Mouse (Mus musculus): ENCODE data around the gene Shbg.

Gene Shbg

GRCm38 (mm10) chr11:69601768-69602167, 15.9 kb downstream of the Shbg start:
- no peak for DNase-seq (ENCODE audit: low read depth, low spot score)

- no peak for DNase-seq (ENCODE audit: low read depth, low spot score)
These were observed 17.6 kb downstream of the Shbg start for GRCm38 (mm10) chr11:69600098-69600497.

GRCm38 (mm10) chr11:69599436-69599835, 18.3 kb downstream of the Shbg start:
- no peak for DNase-seq (ENCODE audit: low read depth, low spot score)

- DNase-seq (ENCODE audit: low read depth, low spot score): no peak
These were observed 22.9 kb downstream of the Shbg start for GRCm38 (mm10) chr11:69594853-69595252.

- DNase-seq (ENCODE audit: low read depth, low spot score): no peak
These were observed 24.9 kb downstream of the Shbg start for GRCm38 (mm10) chr11:69592799-69593198.

GRCm38 (mm10) chr11:69591899-69592637, 25.6 kb downstream of the Shbg start:
- DNase-seq (ENCODE audit: low read depth, low spot score): no peak

GRCm38 (mm10) chr11:69591424-69591823, 26.3 kb downstream of the Shbg start:
- DNase-seq (ENCODE audit: low read depth, low spot score): no peak

- DNase-seq (ENCODE audit: low read depth, low spot score): no peak
These were observed 27.1 kb downstream of the Shbg start for GRCm38 (mm10) chr11:69590622-69591021.

GRCm38 (mm10) chr11:69589207-69589834, 28.4 kb downstream of the Shbg start:
- no peak for DNase-seq (ENCODE audit: low read depth, low spot score)

- no peak for DNase-seq (ENCODE audit: low read depth, low spot score)
These were observed 31.9 kb downstream of the Shbg start for GRCm38 (mm10) chr11:69585718-69586325.

- no peak for DNase-seq (ENCODE audit: low read depth, low spot score)
These were observed 32.8 kb downstream of the Shbg start for GRCm38 (mm10) chr11:69584937-69585336.

- DNase-seq (ENCODE audit: low read depth, low spot score): no peak
These were observed 33.7 kb downstream of the Shbg start for GRCm38 (mm10) chr11:69584008-69584407.

- no peak for DNase-seq (ENCODE audit: low read depth, low spot score)
These were observed 35.4 kb downstream of the Shbg start for GRCm38 (mm10) chr11:69582230-69582805.

GRCm38 (mm10) chr11:69581814-69582213, 35.9 kb downstream of the Shbg start:
- DNase-seq (ENCODE audit: low read depth, low spot score): peak; percentile 26

- peak; percentile 90 for DNase-seq (ENCODE audit: low read depth, low spot score)
These were observed 36.5 kb downstream of the Shbg start for GRCm38 (mm10) chr11:69581147-69581688.

GRCm38 (mm10) chr11:69580572-69581146, 37.0 kb downstream of the Shbg start:
- DNase-seq (ENCODE audit: low read depth, low spot score): no peak

GRCm38 (mm10) chr11:69580091-69580514, 37.6 kb downstream of the Shbg start, which contains the start of the genes Wrap53 and Trp53:
Wrap53 (minus strand) TSS chr11:69580255.
Trp53 (plus strand) TSS chr11:69580359.
- DNase-seq (ENCODE audit: low read depth, low spot score): peak; percentile 95

GRCm38 (mm10) chr11:69579128-69580017, 38.3 kb downstream of the Shbg start:
- peak; percentile 95 for DNase-seq (ENCODE audit: low read depth, low spot score)

GRCm38 (mm10) chr11:69578301-69578700, 39.4 kb downstream of the Shbg start:
- peak; percentile 16 for DNase-seq (ENCODE audit: low read depth, low spot score)

GRCm38 (mm10) chr11:69576307-69576706, 41.4 kb downstream of the Shbg start:
- DNase-seq (ENCODE audit: low read depth, low spot score): no peak

- peak; percentile 74 for DNase-seq (ENCODE audit: low read depth, low spot score)
These were observed 42.5 kb downstream of the Shbg start for GRCm38 (mm10) chr11:69575220-69575619.
